Mouse (Mus musculus) midbrain, embryonic 12.5 days (tissue): ENCODE results near the gene Mtif3. TPM values are rescaled to one million over a fixed set of nuclear protein-coding genes. Genes with fewer than 3 reads are reported as not detected.

ENCODE experiments used
- ATAC-seq: fragments of 200-750 bp; cut with Nextera tagmentation; 2 replicates; pipeline ENCODE4 v1.8.0; 2017; ENCODE audit warnings: low read depth, moderate TSS enrichment, moderate library complexity; ENCODE audit not compliant: low FRiP score
- H3K27ac ChIP-seq: fragments of 300-500 bp; sonication (generic); replicated peaks from 2 replicates; pipeline ENCODE4 v1.5.1; 2016; ENCODE audit warnings: mild to moderate bottlenecking
- H3K27me3 ChIP-seq: fragments of 300-500 bp; sonication (generic); 2 replicates; pipeline ENCODE4 v1.6.1; 2016; ENCODE audit warnings: mild to moderate bottlenecking
- H3K36me3 ChIP-seq: fragments of 300-500 bp; sonication (generic); 2 replicates; pipeline ENCODE4 v1.6.1; 2016
- H3K4me1 ChIP-seq: fragments of 300-500 bp; sonication (generic); 2 replicates; pipeline ENCODE4 v1.6.1; 2016
- H3K4me2 ChIP-seq: fragments of 300-500 bp; sonication (generic); replicated peaks from 2 replicates; pipeline ENCODE4 v1.6.1; 2016; ENCODE audit warnings: mild to moderate bottlenecking, moderate library complexity
- H3K4me3 ChIP-seq: fragments of 300-500 bp; sonication (generic); 2 replicates; pipeline ENCODE4 v1.5.1; 2016; ENCODE audit warnings: mild to moderate bottlenecking
- H3K9ac ChIP-seq: fragments of 300-500 bp; sonication (generic); replicated peaks from 2 replicates; pipeline ENCODE4 v1.6.1; 2016; ENCODE audit warnings: mild to moderate bottlenecking, moderate library complexity
- H3K9me3 ChIP-seq: fragments of 300-500 bp; sonication (generic); 2 replicates; pipeline ENCODE4 v1.6.1; 2016; ENCODE audit warnings: mild to moderate bottlenecking
- WGBS: fragments of 180-500 bp; shearing (Covaris S2); methylation state at CpG from one replicate; pipeline ENCODE4 v1.1.7; 2016; 5-methylcytosine and 5-hydroxymethylcytosine counted together
- polyA plus RNA-seq: library from polyadenylated mRNA; unstranded; fragments of >200 nt; fragmentation: Nextera tagmentation; extraction: Ambion mirVana; gene quantifications from 2 replicates; pipeline ENCODE4 v1.2.1, GENCODE M21; 2016

Gene Mtif3
- polyA plus RNA-seq, 1 experiment from 2014 or later, result 22.5 TPM

- no peak overlapping the region for H3K27ac ChIP-seq
- H3K9me3 ChIP-seq, result no peaks in the 10 kb centered on the region
- H3K27me3 ChIP-seq, result peaks cover 38% of the 10 kb centered on the region
- H3K36me3 ChIP-seq, result no peaks in the 10 kb centered on the region
- no peak overlapping the region for H3K4me3 ChIP-seq
- H3K9ac ChIP-seq, result no peak overlapping the region
- no peak overlapping the region for H3K4me2 ChIP-seq
- peaks cover 2% of the 10 kb centered on the region; the same call in 1 of the 2 replicates for H3K4me1 ChIP-seq
- WGBS, result 89% methylated on average over 6 of the region's 6 CpGs
- no peak for ATAC-seq
Measured at GRCm38 (mm10) chr5:146981376-146981775, 17.8 kb upstream of the Mtif3 start.

- H3K36me3 ChIP-seq, result no peaks in the 10 kb centered on the region
- H3K4me2 ChIP-seq, result no peak overlapping the region
- no peak overlapping the region for H3K27ac ChIP-seq
- peaks cover 12% of the 10 kb centered on the region for H3K27me3 ChIP-seq
- H3K9me3 ChIP-seq, result no peaks in the 10 kb centered on the region
- no peaks in the 10 kb centered on the region for H3K4me1 ChIP-seq
- WGBS, result 73% methylated on average over 13 of the region's 13 CpGs
- no peak overlapping the region for H3K4me3 ChIP-seq
- ATAC-seq, result no peak
- H3K9ac ChIP-seq, result no peak overlapping the region
Measured at GRCm38 (mm10) chr5:146974781-146975123, 11.2 kb upstream of the Mtif3 start.

- WGBS, result 84% methylated on average over 25 of the region's 25 CpGs
- no peak overlapping the region for H3K9ac ChIP-seq
Measured at GRCm38 (mm10) chr5:146973858-146974780, 10.5 kb upstream of the Mtif3 start.

GRCm38 (mm10) chr5:146973353-146973752 lies 9.8 kb upstream of the Mtif3 start:
- 90% methylated on average over 9 of the region's 9 CpGs for WGBS
- Histone ChIP-seq H3K9me3 (no peaks in the 10 kb centered on the region), H3K4me3 (no peak overlapping the region), H3K9ac (no peak overlapping the region), H3K27me3 (peaks cover 12% of the 10 kb centered on the region), H3K36me3 (no peaks in the 10 kb centered on the region), H3K4me2 (no peak overlapping the region), H3K27ac (no peak overlapping the region), H3K4me1 (peaks cover 6% of the 10 kb centered on the region; the same call in 1 of the 2 replicates)
- ATAC-seq, result no peak

More at GRCm38 (mm10) chr5:146973858-146974780, 10.5 kb upstream of the Mtif3 start:
- ATAC-seq, result no peak
- H3K27me3 ChIP-seq, result peaks cover 12% of the 10 kb centered on the region
- no peak overlapping the region for H3K4me2 ChIP-seq
- H3K27ac ChIP-seq, result no peak overlapping the region
- no peaks in the 10 kb centered on the region for H3K36me3 ChIP-seq
- H3K4me3 ChIP-seq, result no peak overlapping the region
- no peaks in the 10 kb centered on the region for H3K9me3 ChIP-seq
- peaks cover 2% of the 10 kb centered on the region; the same call in 1 of the 2 replicates for H3K4me1 ChIP-seq

GRCm38 (mm10) chr5:146971776-146972561 lies 8.4 kb upstream of the Mtif3 start:
- Histone ChIP-seq H3K27me3 (peaks cover 12% of the 10 kb centered on the region), H3K9me3 (no peaks in the 10 kb centered on the region), H3K36me3 (no peaks in the 10 kb centered on the region), H3K9ac (no peak overlapping the region), H3K4me2 (no peak overlapping the region), H3K27ac (no peak overlapping the region), H3K4me3 (no peak overlapping the region), H3K4me1 (peaks cover 6% of the 10 kb centered on the region; the same call in 1 of the 2 replicates)
- ATAC-seq, result no peak
- WGBS, result 75% methylated on average over 10 of the region's 10 CpGs

- Histone ChIP-seq H3K9me3 (no peaks in the 10 kb centered on the region), H3K36me3 (no peaks in the 10 kb centered on the region), H3K27ac (no peak overlapping the region), H3K4me2 (no peak overlapping the region), H3K9ac (no peak overlapping the region; the same call in 1 of the 2 replicates), H3K27me3 (peaks cover 7% of the 10 kb centered on the region), H3K4me1 (peaks cover 10% of the 10 kb centered on the region; the same call in 1 of the 2 replicates), H3K4me3 (no peak overlapping the region)
- ATAC-seq, result no peak
- 43% methylated on average over 13 of the region's 13 CpGs for WGBS
Measured at GRCm38 (mm10) chr5:146968695-146969393, 5.2 kb upstream of the Mtif3 start.

- ATAC-seq, result peak; percentile 48
- peak overlapping the region; percentile 83 for H3K4me3 ChIP-seq
- peak overlapping the region; percentile 72 for H3K4me2 ChIP-seq
- no peaks in the 10 kb centered on the region for H3K27me3 ChIP-seq
- H3K36me3 ChIP-seq, result peaks cover 4% of the 10 kb centered on the region
- H3K9ac ChIP-seq, result no peak overlapping the region; the same call in 1 of the 2 replicates
- no peak overlapping the region for H3K27ac ChIP-seq
- no peaks in the 10 kb centered on the region for H3K9me3 ChIP-seq
- WGBS, result 53% methylated on average over 8 of the region's 8 CpGs
- H3K4me1 ChIP-seq, result peaks cover 15% of the 10 kb centered on the region
Measured at GRCm38 (mm10) chr5:146963937-146964278, 308 bp upstream of the Mtif3 start.

GRCm38 (mm10) chr5:146956678-146957077 lies 6.9 kb downstream of the Mtif3 start:
- ATAC-seq, result no peak
- no peak overlapping the region for H3K9ac ChIP-seq
- H3K27me3 ChIP-seq, result no peaks in the 10 kb centered on the region
- H3K9me3 ChIP-seq, result no peaks in the 10 kb centered on the region
- no peak overlapping the region for H3K27ac ChIP-seq
- WGBS, result 95% methylated on average over 18 of the region's 18 CpGs
- peaks cover 76% of the 10 kb centered on the region for H3K36me3 ChIP-seq
- H3K4me3 ChIP-seq, result no peak overlapping the region
- no peak overlapping the region for H3K4me2 ChIP-seq
- H3K4me1 ChIP-seq, result no peaks in the 10 kb centered on the region

GRCm38 (mm10) chr5:146955651-146956050 lies 7.9 kb downstream of the Mtif3 start:
- 94% methylated on average over 5 of the region's 5 CpGs for WGBS
- Histone ChIP-seq H3K9me3 (no peaks in the 10 kb centered on the region), H3K4me3 (no peak overlapping the region), H3K27me3 (no peaks in the 10 kb centered on the region), H3K27ac (no peak overlapping the region), H3K36me3 (peaks cover 85% of the 10 kb centered on the region), H3K9ac (no peak overlapping the region), H3K4me1 (no peaks in the 10 kb centered on the region), H3K4me2 (no peak overlapping the region)
- no peak for ATAC-seq

- H3K4me2 ChIP-seq, result no peak overlapping the region
- H3K9me3 ChIP-seq, result no peaks in the 10 kb centered on the region
- ATAC-seq, result no peak
- H3K36me3 ChIP-seq, result peaks cover 87% of the 10 kb centered on the region
- peaks cover 6% of the 10 kb centered on the region for H3K4me1 ChIP-seq
- WGBS, result 87% methylated on average over 7 of the region's 7 CpGs
- H3K27ac ChIP-seq, result no peak overlapping the region
- H3K27me3 ChIP-seq, result no peaks in the 10 kb centered on the region
- no peak overlapping the region for H3K4me3 ChIP-seq
- H3K9ac ChIP-seq, result no peak overlapping the region
Measured at GRCm38 (mm10) chr5:146954576-146954975, 9.0 kb downstream of the Mtif3 start.

GRCm38 (mm10) chr5:146948508-146949088 lies 15.0 kb downstream of the Mtif3 start, which contains the start of gene Gtf3a:
Gene Gtf3a, plus strand, starts transcription at chr5:146948657.
- 1% methylated on average over 57 of the region's 62 CpGs for WGBS
- peak within 1 kb of the TSS; percentile 89 for H3K4me3 ChIP-seq
- H3K4me1 ChIP-seq, result peaks cover 13% of the 10 kb centered on the region
- peaks cover 31% of the 10 kb centered on the region for H3K36me3 ChIP-seq
- peak; percentile 90 for ATAC-seq
- peaks cover 3% of the 10 kb centered on the region for H3K27me3 ChIP-seq
- peak within 1 kb of the TSS; percentile 93 for H3K4me2 ChIP-seq
- peak within 1 kb of the TSS; percentile 65 for H3K27ac ChIP-seq
- no peaks in the 10 kb centered on the region for H3K9me3 ChIP-seq
- peak within 1 kb of the TSS; percentile 88 for H3K9ac ChIP-seq
